Mouse (Mus musculus): ENCODE measurements around the gene Slc44a4.
"Not testable (repeated sequence)": the region's sequence is repeated elsewhere in the genome, so short reads cannot be mapped to it uniquely, and the experiment has no call there.

Gene Slc44a4

GRCm38 (mm10) chr17:34943128-34943815 is 29.0 kb downstream of the Slc44a4 start:
- no peak for DNase-seq (ENCODE audit: low spot score)

- DNase-seq (ENCODE audit: low spot score), result no peak
Measured at GRCm38 (mm10) chr17:34944362-34944761, 30.1 kb downstream of the Slc44a4 start.

DNA sequence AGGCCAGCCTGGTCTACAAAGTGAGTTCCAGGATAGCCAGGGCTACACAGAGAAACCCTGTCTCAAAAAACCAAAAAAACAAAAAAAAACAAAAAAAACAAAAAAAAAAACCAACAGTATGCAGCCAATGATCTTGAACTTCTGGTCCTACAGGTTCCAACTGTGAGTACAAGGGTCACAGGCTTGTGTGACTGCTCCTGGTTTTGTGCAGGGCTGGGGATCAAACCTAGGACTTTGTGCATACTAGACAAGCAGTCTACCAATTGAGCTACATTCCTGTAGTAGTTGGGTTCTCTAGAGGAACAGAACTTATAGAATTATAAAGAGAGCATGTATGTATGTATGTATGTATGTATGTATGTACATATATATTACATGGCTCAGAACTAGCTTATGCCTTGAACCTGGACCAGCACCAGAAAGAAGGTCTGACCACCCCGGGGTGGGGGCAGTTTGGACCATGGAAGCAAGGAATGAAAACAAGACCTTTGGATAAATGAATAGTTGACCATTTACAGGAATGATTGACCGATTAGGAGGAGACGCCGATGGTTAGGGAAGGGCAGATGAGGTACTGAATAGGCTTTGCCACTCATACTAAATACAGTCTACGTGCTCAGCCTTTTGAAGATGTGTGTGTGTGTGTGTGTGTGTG is 32.3 kb downstream of the Slc44a4 start:
- DNase-seq (ENCODE audit: low spot score), result no peak

GRCm38 (mm10) chr17:34947606-34948005 is 33.3 kb downstream of the Slc44a4 start:
- no peak for DNase-seq (ENCODE audit: low spot score)

- not testable (repeated sequence) for DNase-seq (ENCODE audit: low spot score)
Measured at GRCm38 (mm10) chr17:34948721-34949552, 34.7 kb downstream of the Slc44a4 start.

DNA sequence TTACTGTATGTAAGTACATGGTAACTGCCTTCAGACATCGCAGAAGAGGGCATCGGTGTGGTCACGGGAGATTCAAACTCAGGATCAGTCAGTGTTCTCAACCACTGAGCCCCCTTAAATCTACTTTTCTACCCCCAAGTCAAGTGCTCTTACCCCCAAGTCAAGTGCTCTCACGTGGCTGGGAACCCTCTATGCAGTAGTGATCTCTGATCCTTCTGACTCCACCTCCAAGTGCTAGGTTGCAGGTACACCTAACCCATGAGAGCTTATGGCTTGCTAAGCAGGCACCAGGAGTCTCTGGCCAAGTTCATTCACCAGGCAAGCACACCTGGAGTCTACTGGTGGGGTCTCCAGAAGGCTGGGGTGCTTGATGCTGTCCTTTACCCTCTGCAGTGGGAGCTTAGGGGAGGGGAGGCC is 35.3 kb downstream of the Slc44a4 start:
- DNase-seq (ENCODE audit: low spot score), result no peak

- DNase-seq (ENCODE audit: low spot score), result no peak
Measured at GRCm38 (mm10) chr17:34950514-34951455, 36.5 kb downstream of the Slc44a4 start.

DNA sequence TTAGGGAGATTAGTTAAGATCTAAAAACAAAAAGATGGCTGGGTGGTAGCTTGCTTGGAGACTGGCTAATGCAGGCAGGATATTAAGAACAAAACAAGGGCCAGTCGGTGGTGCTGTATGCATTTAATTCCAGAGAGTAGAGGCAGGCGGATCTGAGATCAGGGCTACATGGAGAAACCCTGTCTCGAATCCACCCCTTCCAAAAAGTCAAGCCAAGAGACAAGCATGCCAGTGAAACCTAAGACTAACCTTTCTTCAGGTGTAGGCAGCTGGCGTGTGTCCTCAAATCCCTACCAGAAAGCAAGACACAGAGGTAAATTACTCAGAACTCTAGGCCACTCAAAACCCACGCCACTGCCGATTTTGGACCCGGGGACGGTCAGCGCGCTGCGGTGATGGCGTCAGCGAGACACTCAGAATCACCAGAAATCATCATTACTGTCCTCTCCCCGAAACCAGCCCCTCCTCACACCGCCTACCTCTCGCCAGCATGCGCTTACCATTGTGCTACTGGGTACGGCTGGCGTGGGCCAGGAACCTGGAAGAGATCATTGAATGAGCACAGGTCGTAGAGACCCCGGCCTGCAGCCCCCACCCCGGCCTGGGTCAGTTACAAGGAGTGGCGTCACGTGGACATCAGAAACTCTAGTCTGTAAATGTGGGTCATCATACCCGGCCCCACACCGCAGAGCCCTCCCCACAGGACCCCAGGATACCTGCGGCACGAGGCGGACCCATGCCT is 37.5 kb downstream of the Slc44a4 start:
- DNase-seq (ENCODE audit: low spot score), result no peak

GRCm38 (mm10) chr17:34952378-34953040 is 38.2 kb downstream of the Slc44a4 start:
- DNase-seq (ENCODE audit: low spot score), result peak; percentile 81

- DNase-seq (ENCODE audit: low spot score), result no peak
Measured at GRCm38 (mm10) chr17:34953258-34953657, 39.0 kb downstream of the Slc44a4 start.

- DNase-seq (ENCODE audit: low spot score), result no peak
Measured at GRCm38 (mm10) chr17:34953904-34954303, 39.6 kb downstream of the Slc44a4 start.

DNA sequence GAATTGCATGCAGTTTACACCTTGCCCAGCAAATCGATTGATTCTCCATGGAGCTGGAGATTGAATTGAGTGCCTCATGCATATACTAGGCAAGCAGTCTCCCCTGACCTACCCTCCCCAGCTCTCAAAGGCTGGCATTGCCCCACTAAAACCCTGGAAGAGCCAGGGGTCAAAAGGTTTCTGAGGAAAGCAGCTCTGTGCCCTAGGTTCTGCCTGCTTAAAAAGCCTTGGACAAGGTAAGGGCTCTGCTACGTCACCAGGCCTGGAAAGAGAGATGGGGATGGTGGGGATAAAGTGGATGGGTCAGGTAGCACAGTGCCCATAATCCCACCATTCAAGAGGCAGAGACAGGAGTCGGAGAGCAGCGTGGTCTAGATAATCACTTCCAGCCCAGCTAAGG is 40.6 kb downstream of the Slc44a4 start:
- DNase-seq (ENCODE audit: low spot score), result no peak

- DNase-seq (ENCODE audit: low spot score), result no peak
Measured at GRCm38 (mm10) chr17:34955884-34956283, 41.6 kb downstream of the Slc44a4 start.

GRCm38 (mm10) chr17:34956340-34956739 is 42.1 kb downstream of the Slc44a4 start:
- no peak for DNase-seq (ENCODE audit: low spot score)

DNA sequence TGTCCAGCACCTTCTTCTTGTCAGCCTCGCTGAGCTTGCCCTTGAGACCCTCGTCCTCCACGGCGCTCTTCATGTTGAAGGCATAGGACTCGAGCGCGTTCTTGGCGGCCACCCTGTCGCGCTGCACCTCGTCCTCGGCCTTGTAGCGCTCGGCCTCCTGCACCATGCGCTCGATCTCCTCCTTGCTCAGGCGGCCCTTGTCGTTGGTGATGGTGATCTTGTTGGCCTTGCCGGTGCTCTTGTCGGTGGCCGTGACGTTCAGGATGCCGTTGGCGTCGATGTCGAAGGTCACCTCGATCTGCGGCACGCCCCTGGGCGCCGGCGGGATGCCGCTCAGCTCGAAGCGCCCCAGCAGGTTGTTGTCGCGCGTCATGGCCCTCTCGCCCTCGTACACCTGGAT is 43.0 kb downstream of the Slc44a4 start:
- not testable (repeated sequence) for DNase-seq (ENCODE audit: low spot score)

DNA sequence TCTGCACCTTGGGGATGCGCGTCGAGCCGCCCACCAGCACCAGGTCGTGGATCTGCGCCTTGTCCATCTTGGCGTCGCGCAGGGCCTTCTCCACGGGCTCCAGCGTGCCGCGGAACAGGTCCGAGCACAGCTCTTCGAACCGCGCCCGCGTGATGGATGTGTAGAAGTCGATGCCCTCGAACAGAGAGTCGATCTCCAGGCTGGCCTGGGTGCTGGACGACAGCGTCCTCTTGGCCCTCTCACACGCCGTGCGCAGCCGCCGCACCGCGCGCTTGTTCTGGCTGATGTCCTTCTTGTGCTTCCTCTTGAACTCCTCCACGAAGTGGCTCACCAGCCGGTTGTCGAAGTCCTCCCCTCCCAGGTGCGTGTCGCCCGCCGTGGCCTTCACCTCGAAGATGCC is 43.7 kb downstream of the Slc44a4 start:
- DNase-seq (ENCODE audit: low spot score), result not testable (repeated sequence)

- DNase-seq (ENCODE audit: low spot score), result not testable (repeated sequence)
Measured at GRCm38 (mm10) chr17:34958734-34959129, 44.5 kb downstream of the Slc44a4 start.

DNA sequence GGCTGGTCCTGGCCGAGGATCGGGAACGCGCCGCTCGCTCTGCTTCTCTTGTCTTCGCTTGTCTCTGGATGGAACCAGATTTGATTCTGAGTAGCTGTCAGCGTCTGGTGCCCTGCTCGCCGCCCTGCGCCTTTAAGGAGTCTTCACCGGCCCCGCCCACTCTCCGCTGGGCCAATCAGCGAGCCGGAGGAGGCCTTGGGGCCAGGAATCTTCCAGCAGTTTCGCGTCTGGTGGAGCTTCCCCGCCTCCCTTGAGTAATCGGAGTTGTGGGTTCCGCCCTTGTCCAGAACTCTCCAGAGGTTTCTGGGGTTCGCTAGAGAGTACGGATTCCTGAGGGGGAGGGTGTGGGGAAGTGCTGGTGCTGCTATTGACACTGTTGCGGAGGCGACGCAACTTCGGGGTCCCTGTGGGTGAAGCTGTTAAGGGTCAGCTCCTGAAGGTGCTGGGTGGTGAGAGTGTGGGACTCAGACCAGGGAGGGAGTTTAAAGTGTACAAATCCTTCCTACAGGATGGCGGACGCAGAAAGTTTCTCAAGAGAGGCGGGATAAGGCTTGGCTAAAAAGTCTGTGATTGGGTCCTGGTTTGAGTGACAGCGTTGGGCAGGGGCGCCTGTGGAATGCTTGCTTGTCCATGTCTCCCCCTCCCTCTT is 45.0 kb downstream of the Slc44a4 start, which contains the start of gene Hspa1b:
Gene Hspa1b (minus strand): TSS at position 109 of the 649 bp plus-strand sequence.
- peak; percentile 71 for DNase-seq (ENCODE audit: low spot score)

DNA sequence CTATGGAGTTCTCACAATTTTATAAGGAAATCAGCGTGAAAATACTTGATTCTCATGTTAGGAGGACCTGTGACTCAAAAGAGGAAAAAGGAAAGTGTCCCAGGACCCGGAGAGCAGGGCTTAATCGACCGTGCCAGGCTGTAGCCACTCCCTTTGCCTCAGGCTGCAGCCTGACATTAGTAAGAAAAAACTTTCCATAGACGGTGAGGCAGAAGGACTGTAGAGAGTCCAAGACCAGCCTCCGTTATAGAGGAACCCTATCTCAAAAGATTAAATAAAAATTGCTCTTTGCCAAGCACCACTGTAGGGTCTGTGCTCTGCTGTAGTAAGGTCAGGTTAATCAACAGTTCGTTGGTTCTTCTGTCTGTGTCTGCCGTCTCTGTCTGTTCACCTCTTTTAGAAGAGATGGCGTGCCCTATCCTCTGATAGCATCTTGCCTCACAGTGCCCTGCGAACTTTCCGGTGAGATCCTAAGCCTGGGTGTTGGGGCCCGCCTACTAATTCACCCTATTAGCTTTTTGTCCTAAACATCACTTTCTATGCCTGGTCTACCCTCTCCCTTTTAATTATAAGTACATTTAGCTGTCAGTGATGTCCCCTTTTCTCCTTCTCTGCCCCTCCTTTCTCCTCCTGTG is 45.7 kb downstream of the Slc44a4 start:
- no peak for DNase-seq (ENCODE audit: low spot score)
